Mouse (Mus musculus) c-Kit-positive CD71-positive TER-119-negative erythroid progenitor cells, embryonic 14.5 days (primary cell): ENCODE measurements around the gene Aloxe3.

ENCODE experiments used
- DNase-seq: peaks from one replicate; pipeline ENCODE4 v3.0.0-alpha.2; 2013; ENCODE audit warnings: low read depth

Aloxe3 gene

DNA sequence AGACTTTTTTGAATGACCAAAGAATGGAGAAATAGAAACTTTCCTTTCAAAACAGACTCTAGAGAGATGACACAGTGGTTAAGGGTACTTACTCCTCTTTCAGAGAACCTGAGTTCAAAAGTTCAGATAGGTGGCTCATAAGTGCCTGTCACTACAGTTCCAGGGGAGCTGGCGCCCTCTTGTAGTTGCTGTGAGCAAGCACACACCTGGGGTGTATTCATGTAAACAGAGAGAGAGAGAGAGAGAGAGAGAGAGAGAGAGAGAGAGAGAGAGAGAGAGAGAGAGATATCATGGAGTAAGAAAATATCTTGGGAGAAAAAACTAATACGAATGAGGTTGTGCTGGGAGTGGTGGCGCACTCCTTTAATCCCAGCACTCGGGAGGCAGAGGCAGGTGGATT lies 54.4 kb downstream of the Aloxe3 start:
- no peak for DNase-seq

DNA sequence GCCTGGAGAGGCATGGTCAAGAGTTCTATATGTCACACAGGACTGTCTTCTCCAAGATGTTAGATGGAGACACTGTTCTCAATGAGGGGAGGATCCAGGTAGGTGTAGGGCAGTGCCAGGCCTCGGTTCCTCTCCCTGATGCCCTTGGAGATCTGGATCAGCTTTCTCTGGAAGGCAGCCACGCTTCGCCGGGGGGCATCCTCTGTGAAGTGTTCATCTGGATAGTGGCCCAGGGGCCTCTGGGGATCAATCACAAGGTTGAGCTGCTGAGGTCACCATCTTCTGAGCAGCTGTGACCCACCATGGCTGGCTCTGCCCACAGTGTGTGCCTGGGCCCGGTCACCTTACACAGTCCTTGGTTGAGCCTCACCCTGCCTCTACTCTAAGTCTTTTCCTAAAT lies 59.3 kb downstream of the Aloxe3 start:
- no peak for DNase-seq

DNA sequence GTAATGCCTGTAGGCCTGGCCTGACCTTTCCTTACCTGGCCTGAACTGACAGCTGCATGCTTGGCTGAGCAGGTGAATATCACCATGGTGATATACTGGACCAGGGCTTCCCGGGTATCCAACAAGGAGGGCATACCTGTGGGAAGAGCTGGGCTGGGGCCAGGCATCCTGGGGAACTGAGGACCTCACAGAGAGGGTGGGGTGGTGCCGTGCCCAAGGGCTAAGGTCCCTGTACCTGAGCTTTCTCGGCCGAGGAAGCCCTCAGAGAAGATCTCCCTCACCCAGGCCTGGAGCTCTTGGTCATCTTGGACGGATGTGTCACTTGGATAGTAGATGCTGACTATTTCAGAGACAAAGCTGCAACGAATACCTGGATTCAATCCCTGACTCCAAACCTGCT lies 60.2 kb downstream of the Aloxe3 start:
- DNase-seq = no peak

DNA sequence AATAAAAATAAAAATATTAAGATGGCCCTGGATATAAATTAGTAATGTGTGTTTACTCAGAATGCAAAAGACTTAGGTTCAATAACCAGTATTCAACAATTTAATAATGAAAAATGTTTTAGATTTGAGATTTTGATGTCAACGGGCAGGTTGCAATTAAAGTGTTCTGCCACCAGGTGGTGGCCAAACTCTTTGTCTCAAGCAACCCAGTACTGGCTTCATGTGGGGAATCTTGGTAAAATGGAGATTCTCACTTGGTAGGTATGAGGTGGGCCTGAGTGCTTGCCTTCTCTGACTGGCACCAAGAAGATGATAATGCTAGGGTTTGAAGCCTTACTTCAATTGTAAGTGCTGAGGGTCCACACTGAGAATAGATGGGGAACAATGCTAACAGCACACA lies 67.1 kb downstream of the Aloxe3 start:
- DNase-seq = peak; percentile 22

DNA sequence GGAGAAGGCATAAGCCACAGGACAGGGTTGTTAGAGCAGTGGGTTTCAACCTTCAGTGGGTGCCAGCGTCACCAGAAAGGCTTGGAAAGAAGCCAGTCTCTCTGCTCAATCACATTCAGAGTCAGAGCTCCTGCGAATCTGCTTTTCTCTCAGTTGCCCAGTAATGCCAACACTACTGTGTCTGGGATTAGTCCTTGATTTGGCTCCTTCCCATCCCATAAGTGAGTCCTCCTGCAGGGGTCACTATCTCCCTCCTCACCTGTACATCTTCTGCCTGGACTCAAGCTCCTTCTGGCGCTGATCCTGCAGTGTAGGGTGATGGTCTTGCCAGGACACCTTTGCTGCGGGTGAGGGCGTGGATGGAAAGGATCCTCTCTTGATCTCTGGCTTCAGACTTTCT lies 71.1 kb downstream of the Aloxe3 start:
- DNase-seq = no peak

DNA sequence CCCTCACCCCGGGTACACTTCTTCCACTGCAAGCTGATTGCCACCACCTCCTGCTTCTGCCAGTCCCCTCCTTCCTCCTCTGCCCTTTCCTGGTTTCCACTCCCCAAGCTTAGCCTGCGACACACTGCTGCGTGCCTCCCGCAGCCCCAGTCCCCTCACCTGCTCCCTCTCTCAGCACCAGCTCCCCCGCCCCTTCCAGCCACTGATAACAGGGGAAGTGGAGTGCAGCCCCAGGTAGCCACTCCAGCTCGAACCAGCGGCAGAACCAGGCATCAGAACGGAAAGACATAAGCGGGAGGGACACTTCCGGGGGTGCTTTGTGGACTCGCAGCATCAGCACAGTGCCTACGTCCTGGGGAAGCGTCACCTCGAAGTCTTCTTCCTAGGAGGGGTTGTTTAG lies 71.5 kb downstream of the Aloxe3 start:
- DNase-seq = no peak

DNA sequence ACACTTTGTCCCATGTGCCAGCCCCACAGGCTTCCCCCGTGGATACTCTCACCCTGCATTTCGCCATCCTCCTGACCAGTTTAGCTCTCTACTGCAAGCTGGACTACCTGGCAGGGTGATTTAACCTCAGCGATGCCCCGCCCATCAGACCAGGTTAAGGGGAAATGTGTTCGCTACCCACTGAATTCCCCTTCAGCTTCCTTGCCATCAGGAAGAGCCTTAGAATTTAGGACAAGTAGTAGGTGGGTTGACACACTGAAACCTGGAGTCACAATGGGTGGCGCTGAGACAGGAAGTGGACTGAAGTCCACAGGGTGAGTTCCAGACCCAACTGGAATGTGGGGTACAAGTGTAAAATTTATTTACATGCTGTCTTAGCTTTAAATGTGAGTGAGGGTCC lies 72.0 kb downstream of the Aloxe3 start, which contains the start of gene Alox8:
Alox8 (minus strand) TSS at position 101 of the 400 bp plus-strand sequence.
- DNase-seq = no peak
